In the genomic region with DNA sequence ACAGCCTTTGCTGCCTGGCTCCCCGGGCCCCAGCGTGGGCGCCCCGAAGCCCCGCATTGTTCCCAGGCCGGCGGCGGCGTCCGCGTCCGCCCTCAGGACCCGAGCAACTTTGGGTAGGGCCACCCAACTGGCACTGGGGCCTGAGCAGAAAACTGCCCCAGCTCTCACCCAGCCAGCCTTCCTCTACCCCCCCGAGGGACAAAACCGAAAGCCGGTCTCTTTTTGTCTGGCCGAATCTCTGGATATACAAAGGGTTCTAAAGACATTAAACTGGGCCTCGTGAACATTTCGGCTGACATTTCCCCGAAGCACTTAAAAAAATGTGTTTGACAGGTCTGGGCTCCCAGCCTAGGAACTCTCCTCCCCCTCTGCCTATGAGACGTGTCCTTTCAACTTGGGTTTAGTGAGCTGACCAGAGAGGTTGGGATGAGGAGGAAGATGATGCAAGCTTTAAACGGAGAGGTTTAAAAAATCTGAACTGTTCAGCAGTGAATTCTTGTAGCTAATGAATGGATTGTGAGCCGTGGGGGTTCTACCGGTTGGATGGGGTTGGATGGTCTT, we compare ENCODE assay signal across 8 mouse cellular contexts. TPM values are rescaled to one million over a fixed set of nuclear protein-coding genes. Genes with fewer than 3 reads are reported as not detected.
A peak's percentile ranks its signal among the peaks of the same experiment; 100 is the strongest.
DNase-seq lines count a peak whose midpoint lies in the region; ATAC-seq and TF ChIP-seq lines count a peak whose summit lies in the region.

No protein-coding gene starts in this region.

- peak overlapping the region; percentile 53 for H3K4me2 ChIP-seq in intestine, embryonic 15.5 days (replicated peaks)
- peak overlapping the region; percentile 80 for H3K4me2 ChIP-seq in neural tube, embryonic 14.5 days (ENCODE audit: low read depth, low read length)

- peak overlapping the region; percentile 87 for H3K27ac ChIP-seq in brown adipose tissue, adult 24 weeks (replicated peaks; ENCODE audit: low read depth, low read length)
- H3K27ac ChIP-seq in intestine, embryonic 15.5 days = peak overlapping the region; percentile 97
- H3K27ac ChIP-seq in neural tube, embryonic 14.5 days (ENCODE audit: low read depth, low read length) = peak overlapping the region; percentile 97

- TF ChIP-seq CTCF in lung, adult 2 months (IDR thresholded peaks at IDR 0.05; ENCODE audit: insufficient read depth, low read length) = no peak

- peak overlapping the region; percentile 95 for H3K4me3 ChIP-seq in brown adipose tissue, adult 24 weeks (ENCODE audit: insufficient read depth, low read depth, low read length)
- H3K4me3 ChIP-seq in intestine, embryonic 15.5 days (replicated peaks) = peak overlapping the region; percentile 98
- peak overlapping the region; percentile 72 for H3K4me3 ChIP-seq in lung, adult 2 months (replicated peaks; ENCODE audit: extremely low read depth, low read depth, low read length)
- peak overlapping the region; percentile 89 for H3K4me3 ChIP-seq in neural tube, embryonic 14.5 days (ENCODE audit: low read depth, low read length)

- peak; percentile 27 for DNase-seq in cerebellum, adult 8-10 months
- no peak for DNase-seq in cerebellum, postnatal 4 days (ENCODE audit: low spot score in 2 of 2)
- DNase-seq in frontal cortex, postnatal 25 days (ENCODE audit: low spot score in 2 of 2) = peak; percentile 11 to 19
- peak; percentile 52 for DNase-seq in lung, adult 2 months

- H3K4me1 ChIP-seq in brown adipose tissue, adult 24 weeks (ENCODE audit: control insufficient read depth, insufficient read depth, insufficient read length, low read length) = no peaks in the 10 kb centered on the region
- peaks cover 19% of the 10 kb centered on the region; the same call in 1 of the 2 replicates for H3K4me1 ChIP-seq in intestine, embryonic 15.5 days (replicated peaks)
- peaks cover 5% of the 10 kb centered on the region; the same call in 1 of the 2 replicates for H3K4me1 ChIP-seq in lung, adult 2 months (ENCODE audit: control insufficient read depth, insufficient read depth, low read length)
- H3K4me1 ChIP-seq in neural tube, embryonic 14.5 days (ENCODE audit: control insufficient read depth, insufficient read depth, low read length) = peaks cover 33% of the 10 kb centered on the region

- ATAC-seq in CD4-positive, CD25-positive, alpha-beta regulatory T cell, adult 4 months = peak; percentile 6
- ATAC-seq in intestine, embryonic 15.5 days = peak; percentile 52
- ATAC-seq in neural tube, embryonic 14.5 days (ENCODE audit: low read depth) = peak; percentile 38

- no peaks in the 10 kb centered on the region for H3K9me3 ChIP-seq in intestine, embryonic 15.5 days
- no peaks in the 10 kb centered on the region for H3K9me3 ChIP-seq in neural tube, embryonic 14.5 days (ENCODE audit: control insufficient read depth, low read length)

- TF ChIP-seq POLR2A in lung, adult 2 months (IDR thresholded peaks at IDR 0.05; ENCODE audit: borderline replicate concordance, extremely low read depth, low read depth, low read length) = no peak

- H3K9ac ChIP-seq in intestine, embryonic 15.5 days = peak overlapping the region; percentile 99
- H3K9ac ChIP-seq in neural tube, embryonic 14.5 days (replicated peaks; ENCODE audit: low read depth, low read length) = peak overlapping the region; percentile 95

- H3K36me3 ChIP-seq in intestine, embryonic 15.5 days = no peaks in the 10 kb centered on the region
- H3K36me3 ChIP-seq in neural tube, embryonic 14.5 days (ENCODE audit: control insufficient read depth, insufficient read depth, low read length) = no peaks in the 10 kb centered on the region

- no peaks in the 10 kb centered on the region for H3K27me3 ChIP-seq in intestine, embryonic 15.5 days (replicated peaks)
- H3K27me3 ChIP-seq in neural tube, embryonic 14.5 days (ENCODE audit: control insufficient read depth, insufficient read depth, low read length) = no peaks in the 10 kb centered on the region

- WGBS in intestine, embryonic 15.5 days = under 1% methylated on average over 24 of the region's 24 CpGs
- WGBS in lung, adult 2 months = under 1% methylated on average over 24 of the region's 24 CpGs
- under 1% methylated on average over 24 of the region's 24 CpGs for WGBS in neural tube, embryonic 14.5 days

RNA-seq across cellular contexts. Expression of gene Mettl9, which starts 1.0 kb away (rescaled TPM):
- 1 to 10 TPM; 3.6 to 4.6 TPM for polyA plus RNA-seq in CD4-positive, CD25-positive, alpha-beta regulatory T cell, adult 4 months (2017; shearing (Covaris generic))
- polyA plus RNA-seq in brown adipose tissue, adult 24 weeks (2012; ENCODE audit: insufficient read depth, insufficient read length, missing spikeins) = 60.4 and 82.4 TPM in 2 replicates
- polyA plus RNA-seq in intestine, embryonic 15.5 days (2015; fragmentation: Nextera tagmentation; extraction: Ambion mirVana) = 145 and 158 TPM in 2 replicates
- polyA plus RNA-seq in lung, adult 2 months (2012; rRNA removed) = 17.9 and 24.6 TPM in 2 replicates
- 200 and 204 TPM in 2 replicates for polyA plus RNA-seq in neural tube, embryonic 14.5 days (2014; fragmentation: Nextera tagmentation; extraction: Ambion mirVana)

RNA-seq across cellular contexts. Expression of gene Igsf6, which starts 39.1 kb away (rescaled TPM):
- 1 to 10 TPM in 1 of 2 experiments, not detected in 1; 1.6 TPM for polyA plus RNA-seq in CD4-positive, CD25-positive, alpha-beta regulatory T cell, adult 4 months (2017; shearing (Covaris generic))
- 2.6 and 2.7 TPM in 2 replicates for polyA plus RNA-seq in brown adipose tissue, adult 24 weeks (2012; ENCODE audit: insufficient read depth, insufficient read length, missing spikeins)
- 3.0 TPM in 2 replicates for polyA plus RNA-seq in intestine, embryonic 15.5 days (2015; fragmentation: Nextera tagmentation; extraction: Ambion mirVana)
- polyA plus RNA-seq in lung, adult 2 months (2012; rRNA removed) = 1.5 and 2.7 TPM in 2 replicates
- 0.87 and 1.6 TPM in 2 replicates for polyA plus RNA-seq in neural tube, embryonic 14.5 days (2014; fragmentation: Nextera tagmentation; extraction: Ambion mirVana)

RNA-seq across cellular contexts. Expression of gene Otoa, which starts 46.2 kb away (rescaled TPM):
- not detected for polyA plus RNA-seq in CD4-positive, CD25-positive, alpha-beta regulatory T cell, adult 4 months (2017; shearing (Covaris generic))
- not detected in 2 replicates for polyA plus RNA-seq in brown adipose tissue, adult 24 weeks (2012; ENCODE audit: insufficient read depth, insufficient read length, missing spikeins)
- polyA plus RNA-seq in intestine, embryonic 15.5 days (2015; fragmentation: Nextera tagmentation; extraction: Ambion mirVana) = 0.18 and 0.20 TPM in 2 replicates
- 0.03 and 0.05 TPM in 2 replicates for polyA plus RNA-seq in lung, adult 2 months (2012; rRNA removed)
- polyA plus RNA-seq in neural tube, embryonic 14.5 days (2014; fragmentation: Nextera tagmentation; extraction: Ambion mirVana) = 0.09 and 0.13 TPM in 2 replicates

RNA-seq across cellular contexts. Expression of gene Mfsd13b, which starts 52.9 kb away (rescaled TPM):
- polyA plus RNA-seq in CD4-positive, CD25-positive, alpha-beta regulatory T cell, adult 4 months (2017; shearing (Covaris generic)) = not detected
- not detected in 2 replicates for polyA plus RNA-seq in brown adipose tissue, adult 24 weeks (2012; ENCODE audit: insufficient read depth, insufficient read length, missing spikeins)
- polyA plus RNA-seq in intestine, embryonic 15.5 days (2015; fragmentation: Nextera tagmentation; extraction: Ambion mirVana) = 0.15 and 0.60 TPM in 2 replicates
- polyA plus RNA-seq in lung, adult 2 months (2012; rRNA removed) = 0.16 and 0.19 TPM in 2 replicates
- polyA plus RNA-seq in neural tube, embryonic 14.5 days (2014; fragmentation: Nextera tagmentation; extraction: Ambion mirVana) = 0.41 TPM in 1 of 2 replicates, not detected in the other

RNA-seq across cellular contexts. Expression of gene Cdr2, which starts 53.1 kb away (rescaled TPM):
- 1 to 10 TPM in 1 of 2 experiments, under 1 TPM in 1; 0.43 to 1.6 TPM for polyA plus RNA-seq in CD4-positive, CD25-positive, alpha-beta regulatory T cell, adult 4 months (2017; shearing (Covaris generic))
- 6.5 and 8.6 TPM in 2 replicates for polyA plus RNA-seq in brown adipose tissue, adult 24 weeks (2012; ENCODE audit: insufficient read depth, insufficient read length, missing spikeins)
- polyA plus RNA-seq in intestine, embryonic 15.5 days (2015; fragmentation: Nextera tagmentation; extraction: Ambion mirVana) = 13.1 and 15.7 TPM in 2 replicates
- 15.8 and 18.0 TPM in 2 replicates for polyA plus RNA-seq in lung, adult 2 months (2012; rRNA removed)
- 18.7 and 21.0 TPM in 2 replicates for polyA plus RNA-seq in neural tube, embryonic 14.5 days (2014; fragmentation: Nextera tagmentation; extraction: Ambion mirVana)

Comparison
In these comparisons a context has a peak if more than half of its experiments do, and no peak if none do; other contexts are left out.
1. DNase-seq: peak in cerebellum, adult 8-10 months (single experiment), frontal cortex, postnatal 25 days (2 of 2) and lung, adult 2 months (single experiment); none in cerebellum, postnatal 4 days (0 of 2).
2. Peak in every context shown above with its lines, with median percentiles within 50 percentile points of each other: ATAC-seq, H3K27ac ChIP-seq and H3K4me3 ChIP-seq.